23 mouse cellular contexts compared by ENCODE assay signal in the genomic region with DNA sequence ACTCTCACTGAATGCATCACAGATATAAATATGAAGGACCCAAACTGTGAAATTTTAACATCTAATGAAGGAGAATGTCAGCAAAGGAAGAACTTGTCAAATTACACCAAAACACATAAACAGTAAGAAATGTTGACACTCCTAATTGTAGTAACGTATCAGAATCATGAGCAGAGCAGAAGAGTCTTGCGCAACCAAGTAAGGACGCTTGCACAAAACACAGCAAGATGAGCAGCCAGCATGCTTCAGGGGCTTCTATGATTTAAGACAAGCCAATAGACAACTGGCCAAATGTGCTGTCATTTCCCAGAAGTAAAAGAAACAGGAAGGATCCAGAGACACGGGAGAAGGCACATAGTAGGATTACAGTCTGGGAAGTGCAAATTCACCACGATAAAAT. TPM values are rescaled to one million over a fixed set of nuclear protein-coding genes. Genes with fewer than 3 reads are reported as not detected.
"Had no signal": no experiment of that assay in that cellular context is flagged by ENCODE, and none has a peak within 500 bp of the region (broad histone marks: within the 10 kb centered on the region; RNA-seq: fewer than 3 reads in every experiment).

No protein-coding gene starts in this region.

- DNase-seq: kidney, adult 11 months; kidney, adult 9 months; kidney, postnatal 25 days; layer of hippocampus, adult 9-11 months; liver; liver, embryonic 13.5 days; midbrain, embryonic 14.5 days; retina, postnatal 1 day; right cerebral cortex, postnatal 25 days; spleen, adult 18-20 months; thymus, postnatal 25 days had no signal

- H3K9ac ChIP-seq: intestine, embryonic 15.5 days; limb, embryonic 13.5 days; liver, embryonic 13.5 days; lung, embryonic 15.5 days; neural tube, embryonic 13.5 days; stomach, embryonic 15.5 days had no signal

- H3K36me3 ChIP-seq: intestine, embryonic 15.5 days; limb, embryonic 10.5 days; limb, embryonic 13.5 days; liver, embryonic 13.5 days; lung, embryonic 15.5 days; neural tube, embryonic 13.5 days; stomach, embryonic 15.5 days had no signal

- H3K4me3 ChIP-seq: intestine, embryonic 15.5 days; layer of hippocampus, adult 2 months; limb, embryonic 10.5 days; limb, embryonic 13.5 days; liver, embryonic 13.5 days; lung, embryonic 15.5 days; neural tube, embryonic 13.5 days; stomach, embryonic 15.5 days had no signal

- H3K9me3 ChIP-seq: intestine, embryonic 15.5 days; limb, embryonic 10.5 days; limb, embryonic 13.5 days; liver, embryonic 13.5 days; lung, embryonic 15.5 days; neural tube, embryonic 13.5 days; stomach, embryonic 15.5 days had no signal

- H3K27ac ChIP-seq: intestine, embryonic 15.5 days; kidney, postnatal 0 days; layer of hippocampus, adult 2 months; limb, embryonic 10.5 days; limb, embryonic 13.5 days; liver, embryonic 13.5 days; lung, embryonic 15.5 days; neural tube, embryonic 13.5 days; stomach, embryonic 15.5 days had no signal

- H3K4me2 ChIP-seq: intestine, embryonic 15.5 days; limb, embryonic 13.5 days; liver, embryonic 13.5 days; lung, embryonic 15.5 days; midbrain, embryonic 11.5 days; neural tube, embryonic 13.5 days; stomach, embryonic 15.5 days had no signal

- ATAC-seq: intestine, embryonic 15.5 days had no signal

- H3K4me1 ChIP-seq: intestine, embryonic 15.5 days; limb, embryonic 10.5 days; limb, embryonic 13.5 days; liver, embryonic 13.5 days; neural tube, embryonic 13.5 days; stomach, embryonic 15.5 days had no signal

RNA-seq across cellular contexts. Expression of a gene that starts 5.8 kb away (rescaled TPM):
- total RNA-seq: megakaryocyte-erythroid progenitor cell, adult 5-6 weeks; neutrophil, adult 5-6 weeks had no signal
- polyA plus RNA-seq: liver, embryonic 13.5 days; liver, embryonic 16.5 days; midbrain, embryonic 11.5 days had no signal

RNA-seq across cellular contexts. Expression of a gene that starts 52.8 kb away (rescaled TPM):
- total RNA-seq: megakaryocyte-erythroid progenitor cell, adult 5-6 weeks had no signal
- polyA plus RNA-seq: intestine, embryonic 15.5 days; kidney, postnatal 0 days; liver, embryonic 13.5 days; liver, embryonic 16.5 days had no signal
